Mouse (Mus musculus): ENCODE measurements around the gene Rnf169.

The Rnf169 gene

DNA sequence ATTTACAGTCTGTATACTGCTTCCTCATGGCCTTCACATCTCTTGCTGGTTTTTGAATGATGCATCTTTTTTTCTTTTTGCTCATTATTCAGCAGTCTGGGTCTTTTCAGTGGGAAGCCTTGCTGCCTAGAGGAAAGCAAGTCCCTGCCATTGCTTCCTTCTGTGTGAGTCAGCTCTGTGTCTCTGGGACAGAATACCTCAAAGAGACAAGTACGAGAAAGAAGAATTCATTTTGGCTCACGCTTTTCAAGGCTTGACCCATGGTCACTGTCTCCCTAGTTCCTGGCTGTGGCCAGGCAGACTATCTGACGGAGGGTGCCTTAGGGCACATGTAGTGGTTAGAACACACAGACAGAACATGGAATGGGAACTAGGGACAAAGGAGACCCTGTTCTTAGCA, 86.3 kb downstream of the Rnf169 start:
- DNase-seq (ENCODE audit: low spot score in 2 of 2) = no peak

DNA sequence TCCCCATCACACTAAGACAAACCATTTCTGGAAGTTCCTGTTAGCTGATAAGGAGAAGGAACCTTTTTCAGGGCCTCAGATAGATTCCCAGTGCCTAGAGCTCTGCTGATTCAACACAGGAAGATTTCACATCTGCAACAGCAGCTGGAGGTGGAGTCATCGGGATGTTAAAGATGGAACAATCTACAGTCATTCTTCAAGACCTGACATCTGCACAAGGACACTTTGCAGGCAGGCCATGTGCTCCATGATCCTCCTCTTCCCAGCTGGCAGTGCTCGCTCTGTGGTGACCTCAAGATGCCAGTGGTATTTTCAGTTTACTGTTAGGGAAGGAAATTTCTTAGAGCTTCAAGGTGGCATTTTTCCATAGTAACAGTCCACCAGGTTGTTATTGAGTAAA, 87.9 kb downstream of the Rnf169 start:
- no peak for DNase-seq (ENCODE audit: low spot score in 2 of 2)

DNA sequence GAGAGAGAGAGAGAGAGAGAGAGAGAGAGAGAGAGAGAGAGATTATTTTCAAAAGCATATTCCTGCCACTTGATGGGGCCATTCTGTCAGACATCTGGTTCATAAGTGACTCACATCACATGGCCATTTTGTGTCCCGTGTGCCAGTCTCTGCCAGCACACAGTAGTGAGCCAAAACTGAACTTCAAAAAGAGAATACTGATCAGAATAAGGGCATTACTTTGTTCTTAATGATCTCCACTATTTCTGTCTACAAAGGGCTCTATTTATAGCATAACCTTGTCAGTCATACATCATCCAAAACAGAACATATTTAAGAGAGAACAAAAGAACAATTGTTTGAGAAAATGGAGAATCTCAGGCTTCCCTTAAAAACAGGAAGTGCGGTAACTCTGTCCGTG, 88.8 kb downstream of the Rnf169 start:
- DNase-seq (ENCODE audit: low spot score in 2 of 2) = no peak

- DNase-seq (ENCODE audit: low spot score in 2 of 2) = no peak
Observed at GRCm38 (mm10) chr7:99890168-99890755, 90.0 kb downstream of the Rnf169 start.

DNA sequence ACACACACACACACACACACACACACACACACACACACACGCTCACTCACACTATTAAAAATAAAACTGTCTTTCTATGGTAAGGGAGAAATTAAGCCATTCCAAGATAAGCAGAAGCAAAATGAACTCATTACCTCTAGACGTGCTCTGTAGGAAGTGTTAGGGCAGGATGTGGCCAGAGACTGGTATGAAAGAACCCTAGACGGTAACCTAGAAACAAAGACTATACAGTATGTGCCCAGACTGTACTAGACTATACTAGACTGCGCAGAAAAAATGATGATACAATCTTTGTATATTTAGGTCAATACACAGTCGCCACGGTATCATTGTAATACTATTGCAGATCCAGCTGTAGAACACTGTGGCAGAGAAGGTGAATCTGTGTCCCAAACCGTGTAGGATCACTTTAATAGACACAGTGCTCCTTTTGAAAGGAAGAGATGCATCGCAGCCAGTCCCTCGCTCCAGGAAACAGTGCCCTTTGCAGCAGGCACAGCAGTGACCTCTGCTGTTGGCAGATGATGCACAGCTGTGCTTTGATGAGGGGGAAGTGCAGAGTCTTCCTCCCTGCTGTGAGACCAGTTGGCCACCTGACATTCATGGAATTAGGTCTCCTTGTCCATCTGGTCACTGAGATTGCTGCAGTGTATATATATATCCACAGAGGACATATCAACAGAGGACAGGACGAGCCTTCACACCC, 90.9 kb downstream of the Rnf169 start:
- DNase-seq (ENCODE audit: low spot score in 2 of 2) = no peak

- DNase-seq (ENCODE audit: low spot score in 2 of 2) = no peak
Observed at GRCm38 (mm10) chr7:99887743-99888142, 92.5 kb downstream of the Rnf169 start.

- no peak for DNase-seq (ENCODE audit: low spot score in 2 of 2)
Observed at GRCm38 (mm10) chr7:99887230-99887735, 93.0 kb downstream of the Rnf169 start.

DNA sequence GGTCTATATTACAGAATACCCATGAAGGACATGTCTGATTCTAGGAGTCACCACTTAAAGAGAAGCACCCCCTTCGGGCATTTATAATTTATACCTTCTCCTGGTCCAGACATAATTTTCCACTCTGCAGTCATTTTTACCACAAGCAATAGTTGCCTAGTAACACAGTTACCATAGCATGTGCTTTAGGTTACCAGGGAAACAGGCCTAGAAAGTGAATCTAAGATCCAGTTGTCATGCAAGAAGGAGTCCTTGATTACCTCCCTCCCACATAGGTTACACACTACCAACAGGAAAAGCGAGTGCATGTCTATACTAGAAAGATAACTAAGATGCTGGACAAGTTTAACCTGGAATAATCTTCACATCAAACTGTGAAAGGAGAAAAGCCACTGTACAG, 102.0 kb downstream of the Rnf169 start:
- DNase-seq (ENCODE audit: low spot score in 2 of 2) = no peak

DNA sequence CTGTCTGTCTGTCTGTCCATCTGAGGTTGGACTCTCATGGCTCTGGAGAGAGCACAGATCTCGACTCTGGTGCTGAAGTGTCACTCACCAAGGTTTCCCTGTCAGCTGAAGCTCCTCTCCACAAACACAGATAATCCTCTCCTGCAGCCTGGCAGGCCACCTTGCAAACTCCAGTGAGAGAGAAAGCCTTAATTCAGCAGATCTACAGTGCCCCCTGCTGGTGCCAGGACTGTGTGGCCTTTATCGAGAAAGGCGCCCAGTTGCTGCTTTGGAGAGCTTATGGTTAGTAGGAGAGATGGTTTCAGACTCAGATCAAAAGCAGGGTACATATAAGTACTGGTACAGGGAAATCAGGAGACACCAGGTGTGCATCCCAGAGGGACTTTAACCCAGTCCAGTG, 103.9 kb downstream of the Rnf169 start:
- peak; percentile 91 to 93 for DNase-seq (ENCODE audit: low spot score in 2 of 2)

DNA sequence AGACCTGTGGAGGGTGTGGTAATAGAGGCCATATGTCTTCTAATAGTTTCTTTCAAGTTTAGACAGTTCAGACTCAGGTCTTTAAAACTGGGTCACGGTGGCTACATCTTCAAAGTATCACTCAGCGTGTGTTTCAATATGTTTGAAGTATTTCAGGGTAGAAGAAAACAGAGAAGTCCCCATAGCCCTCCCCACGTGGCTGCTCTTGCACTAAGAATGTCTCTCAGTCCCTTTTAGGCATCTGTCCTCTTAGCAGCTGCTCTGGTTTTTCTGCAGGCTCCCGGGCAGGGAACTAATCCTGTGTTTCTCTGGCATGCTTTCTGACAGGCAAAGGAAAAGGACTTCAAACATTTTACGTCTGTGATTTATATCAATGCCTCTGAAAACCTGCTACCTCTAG, 104.4 kb downstream of the Rnf169 start:
- no peak for DNase-seq (ENCODE audit: low spot score in 2 of 2)

DNA sequence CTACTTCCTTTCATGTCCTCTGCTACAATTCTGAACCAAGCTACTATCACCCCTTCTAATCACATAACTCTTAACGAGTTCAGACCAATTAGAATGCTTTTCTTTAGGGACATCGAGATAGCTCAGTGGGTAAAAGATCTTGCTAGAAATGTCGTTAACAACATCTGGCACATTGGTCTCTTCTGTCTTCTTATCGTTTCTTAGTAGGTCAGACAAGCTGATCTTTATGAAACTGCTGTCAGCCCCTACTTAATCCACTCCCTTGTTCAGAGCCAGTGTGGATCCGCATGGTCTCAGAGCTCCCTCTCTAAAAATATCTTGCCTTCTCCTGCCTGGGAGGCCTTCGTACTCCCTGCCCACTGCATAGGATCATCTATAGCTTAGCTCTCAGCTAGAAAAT, 106.3 kb downstream of the Rnf169 start:
- DNase-seq (ENCODE audit: low spot score in 2 of 2) = no peak
